Mouse (Mus musculus) hindbrain, embryonic 11.5 days (tissue): ENCODE data around the gene Pde4d. TPM values are rescaled to one million over a fixed set of nuclear protein-coding genes. Genes with fewer than 3 reads are reported as not detected.

Source experiments
- ATAC-seq: fragments of 200-750 bp; cut with Nextera tagmentation; 2 replicates; pipeline ENCODE4 v1.8.0; 2017; ENCODE audit warnings: mild to moderate bottlenecking, moderate TSS enrichment, moderate library complexity; ENCODE audit not compliant: low FRiP score
- DNase-seq: peaks from one replicate; pipeline ENCODE4 v3.0.0-alpha.2; 2015; ENCODE audit warnings: low spot score
- H3K27ac ChIP-seq: fragments of 300-500 bp; sonication (generic); 2 replicates; pipeline ENCODE4 v1.5.1; 2014; ENCODE audit warnings: mild to moderate bottlenecking, low read depth, low read length
- H3K27me3 ChIP-seq: fragments of 300-500 bp; sonication (generic); 2 replicates; pipeline ENCODE4 v1.6.1; 2014; ENCODE audit warnings: mild to moderate bottlenecking, low read length, moderate library complexity, mixed read lengths; ENCODE audit not compliant: control insufficient read depth, insufficient read depth
- H3K36me3 ChIP-seq: fragments of 300-500 bp; sonication (generic); 2 replicates; pipeline ENCODE4 v1.6.1; 2014; ENCODE audit warnings: mild to moderate bottlenecking, low read length, moderate library complexity, mixed read lengths; ENCODE audit not compliant: control insufficient read depth, insufficient read depth
- H3K4me1 ChIP-seq: fragments of 300-500 bp; sonication (generic); replicated peaks from 2 replicates; pipeline ENCODE4 v1.6.1; 2014; ENCODE audit warnings: low read length, mixed read lengths; ENCODE audit not compliant: control insufficient read depth, insufficient read depth
- H3K4me2 ChIP-seq: fragments of 300-500 bp; sonication (generic); replicated peaks from 2 replicates; pipeline ENCODE4 v1.6.1; 2014; ENCODE audit warnings: mild to moderate bottlenecking, low read depth, low read length
- H3K4me3 ChIP-seq: fragments of 300-500 bp; sonication (generic); 2 replicates; pipeline ENCODE4 v1.5.1; 2014; ENCODE audit warnings: low read depth, low read length
- H3K9ac ChIP-seq: fragments of 300-500 bp; sonication (generic); 2 replicates; pipeline ENCODE4 v1.6.1; 2014; ENCODE audit warnings: low read depth, low read length
- H3K9me3 ChIP-seq: fragments of 300-500 bp; sonication (generic); 2 replicates; pipeline ENCODE4 v1.6.1; 2016; ENCODE audit warnings: low read length; ENCODE audit not compliant: control insufficient read depth
- WGBS: fragments of 180-500 bp; shearing (Covaris S2); extraction: QIAGEN DNeasy Blood & Tissue Kit; methylation state at CpG from one replicate; pipeline ENCODE4 v1.1.7; 2014; 5-methylcytosine and 5-hydroxymethylcytosine counted together
- polyA plus RNA-seq: library from polyadenylated mRNA; unstranded; fragments of >200 nt; fragmentation: Nextera tagmentation; extraction: Ambion mirVana; gene quantifications from 2 replicates; pipeline ENCODE4 v1.2.1, GENCODE M21; 2014

Pde4d gene
- polyA plus RNA-seq, 1 experiment from 2014 or later, result 18.3 TPM

DNA sequence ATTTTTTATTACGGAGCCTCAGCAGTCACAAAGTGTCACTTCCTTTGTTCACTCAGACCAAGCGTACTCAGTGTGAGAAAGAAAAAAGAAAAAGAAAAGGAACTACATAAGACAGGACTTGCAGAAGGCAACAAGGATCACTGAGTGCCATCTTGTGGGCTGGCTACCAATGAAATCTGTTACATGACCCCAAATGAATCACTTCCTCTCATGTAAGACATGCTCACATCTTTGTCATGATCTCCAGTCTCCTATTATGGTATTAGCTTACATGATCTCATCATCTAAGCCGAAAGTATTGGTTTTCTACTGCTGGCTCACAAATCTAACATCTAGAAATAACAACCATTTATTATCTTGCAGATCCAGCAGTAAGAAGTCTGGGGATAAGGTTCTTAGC, 709.0 kb downstream of the Pde4d start:
- Histone ChIP-seq H3K4me1 (no peaks in the 10 kb centered on the region), H3K27me3 (no peaks in the 10 kb centered on the region), H3K9ac (no peak overlapping the region), H3K4me3 (no peak overlapping the region), H3K4me2 (no peak overlapping the region), H3K27ac (no peak overlapping the region), H3K9me3 (no peaks in the 10 kb centered on the region), H3K36me3 (no peaks in the 10 kb centered on the region)
- 91% methylated on average over 3 of the region's 3 CpGs for WGBS
- DNase-seq (no peak), ATAC-seq (no peak)

DNA sequence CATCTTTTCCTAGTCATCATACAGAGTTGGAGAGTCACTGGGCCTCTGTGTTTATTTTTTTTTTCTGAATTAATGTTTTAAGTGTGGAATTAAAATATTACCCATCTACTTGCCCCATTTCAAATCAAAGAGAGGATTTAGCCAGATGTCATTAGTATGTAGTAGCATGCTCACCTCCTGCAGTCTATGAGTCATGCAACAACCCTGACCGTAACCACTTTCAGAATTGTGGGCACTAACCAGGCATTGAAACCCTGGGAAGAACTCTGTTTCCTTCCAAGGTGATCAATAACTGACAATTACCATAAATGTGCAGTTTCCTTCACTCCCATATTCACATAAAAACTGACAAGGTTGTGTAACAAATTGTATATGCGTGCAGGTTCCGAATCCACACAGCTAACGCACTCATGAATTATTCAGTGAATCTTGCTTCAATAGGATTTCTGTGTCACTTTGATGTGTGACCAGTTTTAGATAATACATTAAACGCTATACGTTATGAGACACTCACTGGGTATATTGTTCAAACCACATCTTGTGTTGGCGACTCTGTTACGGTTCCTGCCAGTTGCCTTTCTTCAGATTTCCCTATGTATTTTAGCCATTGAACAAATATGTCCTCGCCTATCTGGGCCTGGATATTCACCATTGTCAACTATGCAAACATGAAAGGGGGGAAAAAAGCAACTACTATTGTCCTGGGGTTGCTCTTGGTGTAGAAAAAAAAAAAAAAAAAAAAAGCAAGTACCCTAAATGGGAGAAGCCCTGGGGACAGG, 719.0 kb downstream of the Pde4d start:
- H3K27ac ChIP-seq, result peak overlapping the region; percentile 45; the same call in 1 of the 2 replicates
- peak; percentile 85 for ATAC-seq

DNA sequence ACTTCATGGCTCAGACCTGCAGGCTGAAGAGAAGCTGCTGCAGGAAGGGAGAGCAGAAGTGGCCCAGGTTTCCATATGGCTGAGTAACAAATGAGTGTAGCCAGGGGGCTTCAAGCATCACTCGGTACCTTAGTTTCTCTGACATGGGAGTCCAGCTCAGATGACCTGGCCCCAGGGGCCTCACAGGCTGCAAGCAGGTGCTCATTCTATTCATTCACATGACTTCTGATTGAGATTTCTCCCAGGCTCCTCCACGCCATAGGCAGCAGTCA, 719.5 kb downstream of the Pde4d start:
- DNase-seq (peak; percentile 19), ATAC-seq (peak; percentile 81)
- Histone ChIP-seq H3K4me3 (no peak overlapping the region), H3K36me3 (no peaks in the 10 kb centered on the region), H3K27ac (peak overlapping the region; percentile 45; the same call in 1 of the 2 replicates), H3K4me1 (no peaks in the 10 kb centered on the region), H3K9ac (no peak overlapping the region), H3K9me3 (no peaks in the 10 kb centered on the region), H3K4me2 (no peak overlapping the region), H3K27me3 (no peaks in the 10 kb centered on the region)
- 39% methylated on average over 2 of the region's 2 CpGs for WGBS

More for the DNA sequence above, 719.0 kb downstream of the Pde4d start:
- Histone ChIP-seq H3K9ac (no peak overlapping the region), H3K27me3 (no peaks in the 10 kb centered on the region), H3K4me1 (no peaks in the 10 kb centered on the region), H3K4me3 (no peak overlapping the region), H3K4me2 (no peak overlapping the region), H3K9me3 (no peaks in the 10 kb centered on the region), H3K36me3 (no peaks in the 10 kb centered on the region)
- DNase-seq, result peak; percentile 10
- 41% methylated on average over 9 of the region's 9 CpGs for WGBS

DNA sequence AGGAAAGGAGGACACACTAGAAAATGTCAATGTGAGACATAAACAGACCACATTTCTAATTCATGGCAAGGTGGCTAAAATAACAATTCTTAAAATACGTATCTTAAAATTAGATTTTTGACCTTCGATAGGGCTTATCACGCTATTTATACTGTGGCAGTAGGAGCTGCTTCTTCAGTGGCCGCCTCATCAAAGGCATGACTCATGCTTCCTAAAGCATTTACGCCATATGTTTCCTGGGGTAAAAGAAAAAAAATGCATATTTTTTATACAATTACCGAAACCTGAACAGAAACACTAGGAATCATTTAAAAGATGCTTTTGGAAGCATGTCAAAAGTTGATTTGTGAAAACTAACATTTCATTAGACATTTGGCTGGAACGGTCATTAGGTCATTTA, 721.9 kb downstream of the Pde4d start:
- no peaks in the 10 kb centered on the region for H3K27me3 ChIP-seq
- no peak for ATAC-seq
- no peak overlapping the region for H3K4me2 ChIP-seq
- H3K4me3 ChIP-seq, result no peak overlapping the region
- no peak overlapping the region for H3K9ac ChIP-seq
- 93% methylated on average over 7 of the region's 7 CpGs for WGBS
- H3K9me3 ChIP-seq, result no peaks in the 10 kb centered on the region
- no peak overlapping the region for H3K27ac ChIP-seq
- no peaks in the 10 kb centered on the region for H3K4me1 ChIP-seq
- DNase-seq, result no peak
- no peaks in the 10 kb centered on the region for H3K36me3 ChIP-seq

DNA sequence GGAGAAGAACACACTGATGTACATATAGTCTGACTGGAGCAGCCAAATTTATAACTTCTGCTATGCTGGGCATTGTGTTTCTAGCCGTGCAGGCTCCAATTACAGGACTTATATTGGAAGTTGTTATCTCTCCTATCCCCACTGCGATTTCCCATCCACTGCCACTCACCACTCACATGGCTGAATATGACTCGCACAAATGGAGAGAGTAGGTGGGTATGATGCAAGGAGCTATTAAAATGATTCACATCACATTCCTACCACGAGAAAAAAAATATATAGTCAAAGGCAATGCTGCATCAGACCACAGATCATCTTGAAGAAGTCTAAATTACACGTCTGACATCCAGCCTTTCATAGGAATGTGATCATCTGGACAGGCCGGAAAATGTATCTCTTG, 725.5 kb downstream of the Pde4d start:
- Histone ChIP-seq H3K9ac (no peak overlapping the region), H3K27me3 (no peaks in the 10 kb centered on the region), H3K4me2 (no peak overlapping the region), H3K36me3 (no peaks in the 10 kb centered on the region), H3K4me3 (no peak overlapping the region), H3K9me3 (no peaks in the 10 kb centered on the region), H3K4me1 (no peaks in the 10 kb centered on the region), H3K27ac (no peak overlapping the region)
- DNase-seq, result no peak
- ATAC-seq, result no peak
- WGBS, result 82% methylated on average over 6 of the region's 6 CpGs

DNA sequence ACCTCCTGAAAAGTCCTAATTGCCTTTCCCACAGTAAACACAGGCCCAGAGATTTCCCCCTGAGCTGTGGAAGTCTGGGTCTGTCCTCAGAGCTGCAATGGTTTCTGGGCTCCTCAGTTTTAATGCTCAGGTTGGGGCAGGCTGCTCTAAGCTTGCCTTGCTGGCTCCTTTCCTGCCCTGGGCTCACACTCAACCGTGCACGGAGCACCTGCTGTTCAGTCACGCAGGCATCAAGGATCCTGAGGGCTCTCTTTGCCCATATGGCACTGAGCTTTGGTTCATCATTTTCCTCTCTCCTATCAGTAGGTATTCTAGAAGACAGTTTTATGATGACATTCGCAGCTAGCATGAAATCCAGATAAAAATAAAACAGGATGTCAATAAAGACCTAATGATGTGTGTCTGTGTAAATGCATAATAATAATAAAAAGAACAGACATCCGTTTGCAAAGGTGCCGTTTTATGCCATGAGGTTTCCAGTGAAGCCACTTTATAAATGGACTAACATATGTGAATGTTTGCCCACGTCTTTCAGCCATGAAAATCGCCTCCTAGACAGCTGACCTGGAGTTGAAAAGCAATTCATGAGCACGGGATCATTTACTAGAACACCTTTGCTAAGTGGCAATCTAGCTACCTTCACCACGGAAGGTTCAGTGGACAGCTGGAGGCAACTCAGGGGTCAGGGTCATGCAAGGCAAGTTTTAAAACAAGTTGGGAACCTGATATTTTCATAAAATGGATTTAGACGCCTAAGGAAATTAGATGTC, 726.3 kb downstream of the Pde4d start:
- H3K9ac ChIP-seq, result no peak overlapping the region
- H3K4me2 ChIP-seq, result no peak overlapping the region
- no peak overlapping the region for H3K4me3 ChIP-seq
- no peak for DNase-seq
- WGBS, result 75% methylated on average over 11 of the region's 11 CpGs
- no peaks in the 10 kb centered on the region for H3K9me3 ChIP-seq
- H3K36me3 ChIP-seq, result no peaks in the 10 kb centered on the region
- H3K27ac ChIP-seq, result no peak overlapping the region
- no peaks in the 10 kb centered on the region for H3K27me3 ChIP-seq
- ATAC-seq, result no peak
- no peaks in the 10 kb centered on the region for H3K4me1 ChIP-seq

DNA sequence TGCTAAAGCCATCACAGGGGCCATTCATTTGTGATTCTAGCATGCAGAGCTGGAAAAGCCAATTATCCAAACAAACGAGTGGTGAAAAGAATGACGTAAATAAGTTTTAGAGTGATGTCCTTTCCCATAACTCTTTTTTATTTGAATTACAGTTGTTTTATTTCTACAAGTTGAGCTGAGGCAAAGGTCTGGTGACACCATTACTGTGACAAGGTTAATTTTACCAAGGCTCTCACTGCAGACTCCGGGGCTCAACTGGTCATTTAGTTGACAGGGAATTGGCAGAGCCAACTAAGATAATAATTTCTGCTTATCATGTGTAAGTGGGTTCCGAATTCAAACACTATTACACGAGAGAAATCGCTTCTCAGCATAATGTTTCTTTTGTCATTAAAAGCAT, 731.6 kb downstream of the Pde4d start:
- Histone ChIP-seq H3K36me3 (no peaks in the 10 kb centered on the region), H3K4me3 (no peak overlapping the region), H3K9me3 (no peaks in the 10 kb centered on the region), H3K4me1 (no peaks in the 10 kb centered on the region), H3K9ac (no peak overlapping the region), H3K27ac (no peak overlapping the region), H3K27me3 (no peaks in the 10 kb centered on the region), H3K4me2 (no peak overlapping the region)
- 88% methylated on average over 6 of the region's 6 CpGs for WGBS
- DNase-seq (no peak), ATAC-seq (no peak)

DNA sequence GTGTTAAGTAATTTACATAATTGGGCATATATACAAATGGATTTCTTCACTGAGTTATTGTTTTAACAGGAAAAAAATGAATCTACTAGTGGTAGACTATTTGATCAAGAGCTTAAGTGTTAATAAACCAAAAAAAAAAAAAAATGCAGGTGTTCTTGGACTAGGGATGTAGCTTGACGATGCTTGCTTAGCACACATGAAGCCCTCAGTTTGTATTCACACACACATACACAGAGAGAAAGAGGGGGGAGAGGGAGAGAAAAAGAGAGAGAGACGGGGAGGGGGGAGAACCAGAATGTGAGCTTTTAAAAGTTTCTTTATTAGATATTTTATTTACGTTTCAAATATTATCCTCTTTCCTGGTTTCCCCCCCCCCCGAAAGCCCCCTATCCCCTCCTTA, 740.9 kb downstream of the Pde4d start:
- DNase-seq (no peak), ATAC-seq (no peak)
- Histone ChIP-seq H3K36me3 (no peaks in the 10 kb centered on the region), H3K27me3 (no peaks in the 10 kb centered on the region), H3K27ac (no peak overlapping the region), H3K9ac (no peak overlapping the region), H3K4me2 (no peak overlapping the region), H3K4me3 (no peak overlapping the region), H3K4me1 (no peaks in the 10 kb centered on the region), H3K9me3 (no peaks in the 10 kb centered on the region)
- WGBS, result 83% methylated on average over 4 of the region's 4 CpGs

DNA sequence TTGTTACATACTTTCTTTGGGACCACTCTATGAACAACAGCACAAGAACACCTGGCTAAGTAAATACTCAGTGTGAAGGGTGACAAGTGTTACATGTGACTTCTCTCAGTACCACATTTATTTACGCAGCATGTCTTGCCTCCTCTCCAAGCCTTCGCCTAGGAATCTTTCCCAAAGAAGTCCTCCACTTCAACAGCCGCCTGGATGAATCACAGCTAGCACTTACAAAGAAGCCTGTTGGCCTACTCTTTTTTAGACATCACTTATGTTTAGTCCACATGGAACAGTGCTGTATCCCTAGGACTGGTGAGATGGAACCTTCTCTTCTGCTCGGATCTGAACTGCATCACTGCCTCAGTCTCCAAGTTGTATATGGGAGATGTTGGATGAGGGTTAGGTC, 741.4 kb downstream of the Pde4d start:
- no peak for ATAC-seq
- DNase-seq, result no peak
- no peak overlapping the region for H3K9ac ChIP-seq
- H3K27me3 ChIP-seq, result no peaks in the 10 kb centered on the region
- no peaks in the 10 kb centered on the region for H3K9me3 ChIP-seq
- 84% methylated on average over 4 of the region's 4 CpGs for WGBS
- no peak overlapping the region for H3K4me3 ChIP-seq
- no peaks in the 10 kb centered on the region for H3K36me3 ChIP-seq
- H3K27ac ChIP-seq, result no peak overlapping the region
- no peaks in the 10 kb centered on the region for H3K4me1 ChIP-seq
- H3K4me2 ChIP-seq, result no peak overlapping the region
